Mouse (Mus musculus) lung, adult 2 months (tissue): ENCODE results near the gene Rgs8.

Experiments
- CTCF ChIP-seq: fragments of 200-500 bp; IDR thresholded peaks from 2 replicates; pipeline ENCODE4 v1.5.1; 2011; ENCODE audit warnings: mild to moderate bottlenecking, low read length, control low read depth; ENCODE audit not compliant: insufficient read depth
- POLR2A ChIP-seq: fragments of 200-500 bp; IDR thresholded peaks from 2 replicates; pipeline ENCODE4 v1.6.1; 2011; ENCODE audit warnings: low read depth, mild to moderate bottlenecking, control low read depth, low read length, borderline replicate concordance; ENCODE audit errors: extremely low read depth

- TF ChIP-seq CTCF (no peak), POLR2A (no peak)
Observed at GRCm38 (mm10) chr1:153704174-153704573, 51.3 kb downstream of the Rgs8 start.
